Mouse (Mus musculus) c-Kit-positive CD71-positive TER-119-positive erythroid progenitor cells, embryonic 14.5 days (primary cell): ENCODE data around the gene Kcnq5.
"Not testable (repeated sequence)": the region's sequence is repeated elsewhere in the genome, so short reads cannot be mapped to it uniquely, and the experiment has no call there.

Experiments used
- DNase-seq: peaks from one replicate; pipeline ENCODE4 v3.0.0-alpha.2; 2013; ENCODE audit warnings: low spot score

Kcnq5 gene

DNA sequence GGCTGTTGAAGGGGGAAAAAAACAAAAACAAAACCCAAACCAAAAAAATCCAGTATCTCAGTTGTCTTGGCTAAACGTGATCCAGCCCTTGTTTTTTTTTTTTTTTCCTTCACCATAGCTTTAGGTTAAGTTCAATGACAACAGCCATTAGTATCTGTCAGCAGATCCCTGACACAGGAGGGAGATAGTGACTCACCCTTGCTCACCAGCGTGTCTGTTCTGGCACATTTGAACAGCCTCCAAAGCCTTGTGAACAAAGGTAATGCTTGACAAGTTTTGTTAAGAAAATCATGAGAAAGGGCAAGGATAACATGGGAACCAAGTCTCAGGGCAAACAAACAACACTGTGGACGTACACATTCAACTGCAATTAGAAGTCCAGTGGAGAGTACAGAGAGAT is 123.2 kb downstream of the Kcnq5 start:
- no peak for DNase-seq

DNA sequence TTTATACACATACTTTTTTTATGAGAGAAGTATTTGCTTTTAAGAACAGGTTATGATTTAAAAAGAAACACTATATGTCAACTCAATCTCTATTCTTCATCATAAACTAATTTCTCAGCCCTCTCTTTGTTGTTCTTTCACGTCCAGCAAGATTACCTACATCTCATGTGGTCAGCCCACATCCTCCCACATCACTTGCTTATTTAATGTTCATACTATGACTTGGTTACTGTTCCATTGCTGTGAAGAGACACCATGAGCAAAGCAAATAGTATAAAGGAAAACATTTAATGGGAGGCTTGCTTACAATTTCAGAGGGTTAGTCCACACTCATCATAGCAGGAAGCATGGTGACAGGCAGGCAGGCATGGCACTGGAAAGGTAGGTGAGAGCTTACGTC is 124.4 kb downstream of the Kcnq5 start:
- DNase-seq = no peak

DNA sequence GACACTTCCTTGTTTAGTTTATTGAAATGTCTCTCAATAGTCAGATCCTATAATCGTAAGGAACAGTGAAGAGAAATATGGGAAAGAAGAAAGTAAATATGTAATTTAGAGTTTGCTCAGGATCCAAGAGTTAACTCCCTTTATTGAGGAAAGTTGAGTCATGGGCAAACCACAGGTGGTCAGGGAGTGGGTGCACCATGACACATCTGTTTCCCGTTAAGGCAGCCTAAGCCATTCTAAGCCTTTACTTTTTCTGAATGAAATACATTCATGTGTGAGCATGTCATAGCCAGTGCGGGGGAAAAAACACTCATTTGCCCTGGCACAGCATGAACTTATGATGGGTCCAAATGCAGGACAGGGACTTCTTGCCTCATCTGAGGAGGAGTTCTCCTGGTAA is 125.4 kb downstream of the Kcnq5 start:
- DNase-seq = no peak

DNA sequence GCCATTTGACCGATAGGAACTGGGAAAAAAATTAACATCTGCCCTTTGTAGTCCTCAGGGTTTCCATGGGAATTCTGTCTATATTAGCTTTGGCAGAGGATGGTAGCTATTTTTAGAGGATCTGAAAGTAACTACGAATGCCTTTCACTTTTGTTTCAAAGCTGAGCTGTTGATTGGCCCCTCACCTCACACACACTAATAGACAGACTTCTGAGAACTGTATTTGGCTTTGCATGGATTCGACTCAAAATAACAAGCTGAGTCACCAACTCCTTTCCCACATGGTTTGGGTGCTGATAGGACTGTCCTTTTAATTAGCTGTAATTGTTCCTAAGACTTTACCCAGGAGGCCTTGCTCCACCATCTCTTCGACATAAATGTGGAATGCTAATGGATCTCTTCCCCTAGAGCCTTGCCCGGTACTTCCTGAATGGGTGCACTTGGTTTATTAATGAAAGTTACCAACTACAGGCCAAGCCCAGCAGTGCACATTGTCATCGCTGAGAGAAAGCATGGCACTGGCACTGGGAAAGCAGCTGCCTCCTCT is 131.8 kb downstream of the Kcnq5 start:
- DNase-seq = no peak

DNA sequence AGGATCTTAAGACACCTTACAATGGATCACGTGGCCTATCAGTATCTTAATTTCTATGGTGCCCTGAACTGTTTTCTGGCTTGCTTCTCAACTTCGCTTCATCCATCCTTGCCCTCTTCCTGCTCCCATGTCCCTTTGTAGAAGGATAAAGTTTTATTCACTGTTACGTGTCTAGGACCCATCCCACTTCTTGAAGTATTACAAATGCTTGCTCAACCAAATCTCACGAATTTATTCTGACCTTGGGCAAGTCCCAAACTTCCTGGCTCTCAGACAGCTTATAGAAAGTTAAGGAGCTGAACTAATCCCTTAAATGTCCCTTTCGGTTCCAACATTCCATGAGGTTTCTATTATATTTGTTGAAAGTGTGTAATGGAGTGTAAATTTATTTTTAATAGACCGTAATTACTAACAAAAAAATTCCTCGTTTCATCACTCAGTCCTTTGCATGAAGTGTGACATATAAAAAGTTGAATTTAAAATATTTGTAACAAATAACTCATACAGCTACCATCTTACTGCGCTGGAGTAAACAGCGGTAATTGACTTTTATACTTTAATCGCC is 141.6 kb downstream of the Kcnq5 start:
- no peak for DNase-seq

DNA sequence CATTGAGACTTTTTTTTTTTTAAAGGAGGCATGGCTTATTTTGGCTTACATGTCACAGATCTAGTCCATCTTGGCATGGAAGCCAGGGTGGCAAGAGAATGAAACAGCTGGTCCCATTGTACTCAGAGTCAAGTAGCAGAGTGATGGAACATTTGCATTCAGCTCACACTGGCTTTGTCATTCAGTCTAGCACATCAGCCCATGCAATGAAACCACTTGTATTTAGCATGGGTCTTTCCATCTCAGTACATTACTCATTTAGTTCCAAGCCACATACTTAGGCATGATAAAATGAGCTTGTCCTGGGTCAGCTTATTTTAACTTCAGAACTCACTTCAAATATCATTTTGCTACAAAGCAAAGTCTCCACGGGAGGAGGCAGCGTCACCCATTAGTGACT is 156.7 kb downstream of the Kcnq5 start:
- no peak for DNase-seq

DNA sequence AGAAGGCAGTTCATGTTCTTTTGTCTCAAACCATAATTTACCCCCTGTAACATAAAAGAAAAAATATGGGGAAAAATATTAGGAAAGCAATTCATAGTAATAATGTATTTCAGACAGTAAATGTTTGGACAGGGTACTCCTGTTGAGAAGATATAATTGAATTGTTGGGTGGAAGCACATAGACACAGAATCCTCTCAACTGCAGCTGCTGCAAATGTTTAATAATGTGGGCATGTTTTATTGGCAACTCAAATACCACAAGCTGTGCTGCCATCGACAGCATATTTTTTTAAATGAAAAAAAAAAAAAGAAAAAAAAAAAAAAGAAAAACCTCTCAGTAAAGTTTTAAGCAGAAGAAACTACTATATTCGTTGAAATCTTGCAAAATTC is 157.3 kb downstream of the Kcnq5 start:
- DNase-seq = no peak

DNA sequence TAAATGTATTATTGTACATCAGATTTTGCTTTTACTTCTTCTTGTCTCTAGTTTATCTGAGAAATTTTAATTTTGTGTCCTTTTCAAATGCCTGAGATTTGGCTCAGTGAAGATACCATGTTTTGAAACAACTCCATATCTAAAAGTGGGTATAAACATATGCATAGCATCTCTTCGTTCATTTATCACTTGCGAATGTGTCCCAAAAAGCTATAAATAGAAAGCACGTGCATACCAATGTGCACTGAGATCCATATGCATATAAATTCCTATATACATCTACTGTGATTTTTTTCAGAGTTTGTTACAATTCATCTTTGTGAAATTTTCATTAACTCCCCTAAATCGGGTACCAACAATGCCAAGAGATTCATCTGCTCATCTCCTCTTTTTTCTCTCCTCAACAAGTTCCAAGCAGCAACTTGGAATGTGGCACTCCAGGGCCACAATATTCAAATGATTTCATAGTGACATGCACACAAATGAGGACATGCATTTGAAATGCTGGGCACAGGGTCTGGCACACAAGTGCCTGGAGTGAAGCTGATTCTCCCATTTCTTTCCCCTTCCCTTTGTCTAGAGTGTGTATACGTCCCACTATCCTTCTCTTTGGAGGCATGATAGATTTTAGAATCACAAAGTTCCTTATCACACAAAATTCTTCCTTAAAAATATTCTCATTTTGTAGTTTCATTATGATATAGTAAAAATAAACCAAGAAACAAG is 157.8 kb downstream of the Kcnq5 start:
- DNase-seq = no peak

DNA sequence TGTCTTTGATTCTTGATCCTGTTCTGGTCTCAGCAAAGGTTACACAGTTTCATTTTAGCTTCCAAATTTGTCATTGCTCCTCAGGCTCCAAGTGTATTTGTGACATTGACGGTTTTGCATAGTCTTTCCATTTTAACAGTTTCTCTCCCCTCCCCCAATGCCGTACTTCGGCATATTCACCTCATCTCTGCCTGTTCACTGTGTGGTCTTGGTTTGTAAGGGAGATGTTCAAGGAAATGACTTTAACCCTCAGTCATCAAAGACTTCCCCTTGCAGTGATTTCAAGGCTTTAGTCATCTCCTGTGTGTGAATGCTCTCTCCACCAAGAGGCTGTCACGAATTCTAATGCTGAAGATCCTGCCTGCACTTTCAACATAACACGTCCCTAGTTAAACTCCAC is 181.0 kb downstream of the Kcnq5 start:
- no peak for DNase-seq

DNA sequence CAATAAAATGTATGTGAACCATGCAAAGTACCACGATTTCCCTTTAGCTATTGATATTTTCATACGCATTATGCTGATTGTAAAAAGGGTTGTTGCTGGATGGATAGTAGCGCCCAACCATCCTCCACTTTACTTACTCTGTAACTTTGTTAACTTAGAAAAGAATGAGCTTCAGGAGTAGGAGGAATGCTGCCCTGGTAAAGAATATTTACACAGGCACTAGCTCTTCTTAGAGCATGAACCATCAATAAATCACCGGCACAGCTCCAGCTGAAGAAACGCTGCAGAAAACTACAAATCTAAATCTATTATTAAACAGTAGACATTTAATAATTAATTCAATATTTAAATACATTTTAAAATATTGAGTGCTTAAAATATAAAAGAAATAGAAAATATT is 184.2 kb downstream of the Kcnq5 start:
- DNase-seq = no peak

DNA sequence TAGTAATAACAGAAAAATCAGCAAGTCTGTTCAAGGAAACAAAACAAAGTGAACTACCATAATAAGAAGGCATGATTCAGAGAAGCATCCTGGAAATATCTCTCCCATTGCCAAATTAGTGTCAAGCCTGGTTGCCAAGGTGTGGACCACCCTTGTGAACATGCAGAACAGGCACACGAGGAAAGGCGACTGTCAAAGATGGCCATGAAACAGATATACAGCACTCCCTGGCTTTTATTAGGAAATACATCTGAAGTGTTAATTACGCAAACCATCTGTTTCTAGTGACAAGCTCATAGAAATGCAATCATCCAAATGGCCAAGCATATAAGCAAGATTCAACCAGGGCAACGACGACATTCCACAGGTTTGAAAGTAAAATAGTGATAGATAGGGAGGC is 187.8 kb downstream of the Kcnq5 start:
- DNase-seq = no peak

DNA sequence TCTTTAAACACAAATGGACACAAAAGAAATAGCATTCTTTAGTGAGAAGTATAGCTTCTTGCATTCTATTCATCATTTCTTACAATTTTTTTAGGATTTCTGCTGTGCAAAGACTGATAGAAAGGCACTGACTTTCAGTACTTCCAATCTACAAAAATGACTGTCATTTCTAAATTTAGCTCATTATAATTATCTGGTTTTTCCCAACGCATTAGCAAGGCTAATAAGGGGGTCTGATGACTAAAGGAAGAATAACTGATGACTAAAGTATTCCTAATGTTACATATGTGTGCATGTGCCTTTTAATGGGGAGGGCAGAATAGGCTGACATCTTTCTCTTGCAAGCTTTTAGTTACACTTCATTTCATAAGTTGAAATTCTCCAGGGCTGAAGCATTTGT is 191.2 kb downstream of the Kcnq5 start:
- DNase-seq = no peak

DNA sequence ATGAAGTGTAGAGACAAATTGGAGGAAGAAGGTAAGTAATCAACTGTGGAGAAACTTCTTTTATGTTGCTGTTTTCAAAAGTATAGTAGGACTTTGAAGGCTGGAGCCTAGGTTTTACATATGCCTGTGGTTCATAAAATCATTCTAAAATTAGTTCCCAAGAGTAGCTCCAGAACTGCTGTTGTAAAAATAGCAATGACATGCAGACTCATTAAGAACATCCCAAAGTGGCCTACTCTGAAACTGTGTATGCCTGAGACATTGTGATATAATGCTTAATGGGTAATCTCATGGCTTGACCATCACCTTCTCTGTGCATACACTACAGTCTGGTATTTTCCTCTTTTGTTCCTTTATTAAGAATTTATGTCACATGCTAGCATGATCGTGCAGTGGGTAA is 212.4 kb downstream of the Kcnq5 start:
- DNase-seq = no peak

DNA sequence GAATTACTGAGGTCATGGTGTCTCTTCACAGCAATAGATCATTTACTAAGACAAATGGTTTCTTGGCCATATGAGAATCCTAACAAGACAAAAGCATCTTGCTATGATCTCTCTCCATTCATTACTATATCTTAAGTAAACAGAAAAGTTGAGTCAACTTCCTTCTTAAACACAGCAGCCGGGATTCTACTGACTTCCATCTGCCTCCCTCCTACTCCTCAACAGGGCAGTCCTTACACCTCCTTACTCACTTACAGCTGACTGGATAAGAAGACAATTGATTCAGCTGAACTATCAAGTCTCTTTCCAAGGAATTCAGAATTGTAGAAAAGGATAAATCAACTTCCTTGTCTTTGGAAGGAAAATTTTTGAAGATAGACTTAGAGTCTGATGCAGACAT is 232.6 kb downstream of the Kcnq5 start:
- DNase-seq = no peak

DNA sequence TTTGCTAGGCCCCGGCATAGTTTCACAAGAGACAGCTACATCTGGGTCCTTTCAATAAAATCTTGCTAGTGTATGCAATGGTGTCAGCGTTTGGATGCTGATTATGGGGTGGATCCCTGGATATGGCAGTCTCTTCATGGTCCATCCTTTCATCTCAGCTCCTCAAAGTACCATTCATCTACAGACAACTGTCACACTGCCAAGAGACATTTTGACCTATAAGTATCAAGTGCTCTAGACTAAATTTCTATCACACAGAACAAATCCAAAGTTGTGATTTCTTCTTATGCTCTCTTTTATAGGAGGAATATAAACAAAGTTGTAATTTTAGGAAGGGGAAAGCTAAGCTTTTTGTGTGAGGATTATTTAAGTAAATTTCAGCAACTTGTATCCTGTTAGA is 238.5 kb downstream of the Kcnq5 start:
- not testable (repeated sequence) for DNase-seq

DNA sequence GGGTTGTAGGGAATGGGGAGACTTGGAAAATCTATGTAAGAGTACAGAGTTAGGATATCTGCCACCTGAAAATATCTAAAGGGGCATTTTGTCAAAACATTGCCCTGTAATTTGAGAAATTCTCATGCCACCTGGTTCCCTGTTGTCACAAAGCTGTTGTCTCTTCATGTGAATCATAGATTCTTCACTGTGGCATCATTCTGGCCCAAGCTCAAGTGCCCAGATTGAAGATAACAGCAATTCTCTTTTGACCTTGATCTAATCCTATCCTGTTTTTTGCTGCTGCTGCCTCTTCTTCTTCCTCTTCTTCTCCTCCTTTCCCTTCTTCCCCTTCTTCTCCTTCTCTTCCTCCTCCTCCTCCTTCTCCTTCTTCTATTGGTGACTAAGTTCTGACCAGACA is 240.5 kb downstream of the Kcnq5 start:
- DNase-seq = no peak

DNA sequence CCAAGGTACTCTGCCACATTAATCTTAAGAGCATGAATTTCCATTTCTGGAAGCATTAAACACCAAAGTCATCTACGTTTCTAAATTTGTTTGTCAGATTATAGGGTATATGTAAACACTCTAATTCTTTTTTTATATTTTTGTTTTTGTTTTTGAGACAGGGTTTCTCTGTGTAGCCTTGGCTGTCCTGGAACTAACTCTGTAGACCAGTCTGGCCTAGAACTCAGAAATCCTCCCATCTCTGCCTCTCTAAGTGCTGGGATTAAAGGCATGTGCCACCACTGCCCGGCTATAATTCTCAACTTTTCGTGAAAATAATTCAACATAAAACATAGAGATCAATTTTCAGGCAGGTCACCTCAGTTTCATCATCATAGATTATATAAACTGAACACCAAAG is 246.9 kb downstream of the Kcnq5 start:
- DNase-seq = peak; percentile 17

DNA sequence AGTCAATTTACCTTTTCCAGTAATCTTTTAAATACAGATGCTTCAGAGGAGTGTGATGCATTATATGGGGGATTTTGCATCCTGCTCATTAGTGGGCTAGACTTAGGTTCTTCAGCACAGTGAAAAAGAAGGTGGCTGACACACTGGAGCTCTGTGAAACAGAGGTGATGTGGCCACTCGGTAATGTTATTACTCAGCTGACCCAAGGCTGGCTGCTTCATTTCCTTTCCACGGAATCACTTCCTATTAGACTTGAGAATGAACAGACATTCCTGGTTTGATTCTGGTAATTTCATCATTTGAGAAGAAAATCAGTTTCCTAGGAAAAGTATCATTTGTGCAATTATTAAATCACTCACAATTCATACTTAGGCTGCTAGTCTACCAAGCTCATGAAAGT is 249.0 kb downstream of the Kcnq5 start:
- no peak for DNase-seq

DNA sequence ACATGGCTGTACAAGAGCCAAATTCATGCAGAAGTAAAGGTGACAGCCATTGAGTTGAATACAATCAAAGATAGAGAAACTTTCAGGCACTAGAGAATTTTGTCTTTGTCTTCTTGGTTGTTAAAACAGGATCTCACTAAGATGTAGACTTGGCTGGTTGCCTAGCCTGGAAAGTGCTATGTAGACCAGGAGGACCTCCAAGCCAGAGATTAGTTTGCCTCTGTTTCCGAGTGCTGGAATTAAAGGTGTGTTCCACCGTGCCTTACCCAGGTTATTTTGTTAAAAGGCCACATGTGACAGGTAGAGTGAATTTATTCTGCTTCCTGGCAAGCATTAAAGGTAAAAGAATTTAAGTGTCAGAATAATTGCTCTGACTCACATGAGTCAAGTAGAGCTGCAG is 271.3 kb downstream of the Kcnq5 start:
- no peak for DNase-seq

DNA sequence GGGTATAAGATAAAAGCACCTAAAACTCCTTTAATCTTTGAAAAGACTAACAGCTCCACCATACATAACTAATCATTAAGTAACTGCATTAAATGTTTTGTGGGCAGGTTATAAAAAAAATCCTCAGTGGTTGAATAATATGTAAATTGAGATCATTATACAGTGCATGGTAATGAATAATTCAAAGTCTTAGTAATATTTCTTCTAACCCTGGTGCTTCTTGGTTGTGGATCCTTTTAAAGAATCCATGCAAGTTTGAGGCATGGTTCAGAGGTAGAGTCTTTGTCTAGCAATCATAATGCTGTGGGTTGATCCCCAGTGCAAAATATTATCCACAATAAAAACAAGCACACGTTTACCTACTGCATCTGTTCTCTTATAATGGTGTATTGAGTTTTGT is 272.8 kb downstream of the Kcnq5 start:
- no peak for DNase-seq

DNA sequence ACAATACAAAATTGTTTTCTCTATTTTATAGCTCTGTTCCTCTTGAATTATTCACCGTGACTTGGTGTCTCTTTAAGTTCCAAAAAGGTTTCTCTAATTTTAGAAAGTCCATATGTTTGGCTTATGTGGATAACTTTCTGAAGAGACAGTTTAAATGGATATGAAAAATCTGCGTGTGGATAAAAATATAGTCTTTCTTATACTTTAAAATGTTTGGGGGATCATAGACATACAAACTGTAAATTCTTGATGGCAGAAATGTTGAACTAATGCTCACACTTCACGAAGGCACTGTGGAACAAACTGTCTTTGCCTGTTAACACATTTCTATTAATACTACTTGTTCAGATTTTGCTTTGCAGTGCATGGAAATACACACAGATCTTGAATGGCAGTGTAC is 277.3 kb downstream of the Kcnq5 start:
- DNase-seq = no peak

DNA sequence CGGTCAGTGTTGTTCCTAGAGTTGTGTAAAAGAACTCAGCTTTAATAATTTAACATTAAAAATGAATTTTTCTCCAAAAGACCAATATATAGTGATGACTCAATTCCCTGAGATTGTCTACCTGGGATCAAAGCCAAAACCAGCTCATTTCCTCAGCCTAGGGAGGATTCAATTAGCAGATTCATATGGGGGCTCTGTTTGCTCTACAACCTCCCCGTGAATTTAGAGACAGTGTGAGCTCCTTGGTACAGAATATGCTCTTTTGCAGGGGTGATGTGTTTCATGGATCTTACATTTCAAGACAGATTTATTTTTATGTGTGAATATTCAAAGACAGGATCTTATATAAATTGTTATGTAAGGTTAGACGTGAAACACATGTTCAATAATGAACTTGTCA is 284.9 kb downstream of the Kcnq5 start:
- no peak for DNase-seq

DNA sequence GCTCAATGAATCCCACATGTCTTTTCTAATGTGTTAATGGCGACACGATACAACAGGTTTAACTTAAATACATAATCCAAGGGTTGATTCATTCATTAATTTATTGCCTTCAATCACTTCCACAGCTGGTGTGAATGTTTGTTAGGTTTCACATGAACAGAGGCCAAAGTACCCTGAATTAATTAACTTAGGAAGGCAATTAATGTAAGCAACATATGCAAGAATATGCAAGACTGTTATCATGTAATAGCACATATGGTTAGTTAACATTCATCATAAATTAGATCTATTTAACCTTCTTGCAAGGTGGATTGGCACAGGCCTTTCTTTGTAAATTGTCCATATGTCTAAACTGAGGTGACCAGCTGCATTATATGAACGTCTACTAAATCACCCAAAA is 300.9 kb downstream of the Kcnq5 start:
- DNase-seq = no peak

DNA sequence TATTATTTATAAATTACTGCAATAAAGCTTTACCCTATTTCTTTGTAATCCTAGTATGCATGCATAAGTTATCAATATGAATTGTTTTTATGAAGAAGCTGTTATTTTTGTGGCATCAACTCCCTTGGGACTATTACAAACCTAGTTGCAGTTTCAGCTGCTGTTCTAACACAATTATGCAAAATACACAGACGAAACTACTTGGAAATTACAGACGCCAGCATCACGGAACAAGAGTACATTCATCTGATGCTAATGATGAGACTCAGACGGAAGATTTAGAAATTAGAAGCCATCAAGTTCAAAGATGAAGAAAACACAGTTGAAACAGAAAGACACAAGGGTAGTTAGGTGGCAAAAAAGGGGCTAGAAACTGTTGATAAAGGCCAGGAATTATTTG is 310.9 kb downstream of the Kcnq5 start:
- no peak for DNase-seq
